Mouse (Mus musculus) cerebral cortex, adult 2 months (tissue): Measurements from ENCODE around the gene Rreb1.

Experiments used
- WGBS: fragments of 180-500 bp; shearing (Covaris S2); methylation state at CpG from one replicate; pipeline ENCODE4 v1.1.7; 2018; 5-methylcytosine and 5-hydroxymethylcytosine counted together

The Rreb1 gene

DNA sequence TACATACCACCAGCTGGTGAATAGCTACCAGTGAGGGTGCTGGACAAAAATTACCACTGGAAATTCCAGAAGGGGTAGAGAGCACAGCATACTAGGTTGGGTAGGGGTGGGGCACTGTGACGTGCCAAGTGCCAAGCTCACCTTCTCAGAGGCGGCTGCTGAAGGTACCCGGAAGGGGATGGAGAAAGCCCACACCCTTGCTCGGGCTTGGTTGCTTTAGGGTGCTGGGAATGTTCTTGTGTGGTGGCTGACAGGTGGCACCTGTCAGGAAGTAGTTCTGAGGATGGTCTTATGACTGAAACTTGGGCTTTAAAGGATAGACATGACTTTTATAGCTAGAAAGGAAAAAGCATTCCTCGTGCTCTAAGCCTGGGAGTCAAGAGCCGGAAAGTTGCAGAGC, 3.9 kb downstream of the Rreb1 start:
- WGBS: 96% methylated on average over 6 of the region's 6 CpGs

DNA sequence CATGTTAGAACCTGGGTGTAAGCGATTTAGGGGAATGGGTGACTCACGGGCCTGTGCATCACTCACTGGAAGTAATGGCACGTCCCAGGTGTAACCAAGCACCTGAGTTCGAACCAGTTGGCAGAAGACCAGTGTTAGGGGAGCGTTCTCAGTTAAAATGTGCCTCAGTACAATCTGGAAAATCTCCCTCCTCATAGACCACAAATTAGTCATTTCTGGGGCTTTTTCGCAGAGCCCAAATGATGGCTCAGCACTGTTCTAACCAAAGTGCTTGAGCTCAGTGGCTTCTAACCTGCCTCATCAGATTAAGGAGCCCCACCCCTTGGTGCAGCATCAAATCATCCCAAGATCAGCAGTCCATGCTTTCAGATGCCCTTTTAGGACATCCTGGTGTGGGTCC, 5.5 kb downstream of the Rreb1 start:
- 96% methylated on average over 6 of the region's 6 CpGs for WGBS

DNA sequence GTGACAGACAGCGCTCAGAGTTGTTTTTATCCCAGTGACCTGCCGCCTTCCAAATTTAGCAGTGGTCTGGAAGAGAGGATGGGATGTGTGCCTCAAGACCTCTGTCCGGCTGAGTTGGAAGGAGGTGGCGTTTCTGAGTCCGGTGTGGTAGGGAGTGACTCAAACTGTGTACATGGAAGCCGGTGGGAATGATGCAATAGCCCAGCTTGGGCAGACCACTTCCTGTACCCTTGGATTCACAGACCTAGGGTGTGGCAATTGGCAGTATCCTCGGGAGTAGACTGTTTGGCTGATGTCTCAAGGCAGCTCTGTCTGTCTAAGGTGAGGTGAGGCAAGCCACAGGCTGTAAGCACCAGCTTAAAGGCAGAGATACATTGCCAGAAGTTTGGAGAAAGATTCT, 6.0 kb downstream of the Rreb1 start:
- WGBS: 70% methylated on average over 7 of the region's 7 CpGs

DNA sequence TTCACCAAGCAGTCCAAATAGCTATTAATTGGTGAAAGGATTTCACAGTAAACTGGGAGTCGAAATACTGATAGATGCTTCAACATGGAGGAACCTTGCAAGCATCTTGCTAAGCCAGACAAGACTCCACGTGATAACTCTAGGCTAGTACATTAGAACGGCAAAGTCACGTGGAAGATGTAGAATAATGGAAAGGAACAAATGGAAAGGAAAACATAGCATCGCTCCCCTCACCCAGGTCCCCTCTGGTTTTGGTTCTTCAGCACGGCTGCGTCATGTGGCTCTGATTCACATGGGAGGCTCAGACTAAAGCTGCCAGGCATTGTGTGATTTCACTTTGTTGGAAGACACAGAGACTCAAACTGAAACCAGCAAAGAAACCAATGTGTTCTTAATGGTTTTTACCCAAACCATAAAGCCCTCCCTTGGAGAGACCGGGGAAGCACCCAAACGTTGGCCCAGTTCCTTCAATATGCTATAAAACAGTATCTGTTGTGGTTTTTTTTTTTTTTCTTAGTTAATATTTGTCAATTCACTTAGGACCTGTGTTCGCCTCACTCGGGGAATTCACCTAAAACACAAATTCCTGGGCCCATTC, 14.6 kb downstream of the Rreb1 start:
- WGBS: 93% methylated on average over 11 of the region's 11 CpGs

DNA sequence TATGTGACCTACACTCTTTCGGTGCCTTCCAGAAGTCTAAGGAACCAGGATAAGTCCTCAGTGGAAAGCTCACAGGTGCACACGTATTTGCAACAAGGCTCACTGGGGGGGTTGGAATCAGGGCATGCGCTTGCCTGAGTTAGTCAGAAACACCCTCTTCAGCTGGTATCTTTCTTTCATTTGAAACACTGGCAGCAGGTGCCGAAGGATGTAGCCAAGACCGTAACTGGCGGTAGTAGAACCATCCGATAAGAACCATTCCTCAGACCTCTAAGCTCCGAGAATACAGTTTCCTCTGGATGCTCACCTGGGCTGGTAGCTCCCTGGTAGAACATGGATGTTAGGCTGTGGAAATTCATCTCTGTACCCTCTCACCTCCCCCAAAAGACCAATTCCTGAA, 20.6 kb downstream of the Rreb1 start:
- 95% methylated on average over 8 of the region's 8 CpGs for WGBS

DNA sequence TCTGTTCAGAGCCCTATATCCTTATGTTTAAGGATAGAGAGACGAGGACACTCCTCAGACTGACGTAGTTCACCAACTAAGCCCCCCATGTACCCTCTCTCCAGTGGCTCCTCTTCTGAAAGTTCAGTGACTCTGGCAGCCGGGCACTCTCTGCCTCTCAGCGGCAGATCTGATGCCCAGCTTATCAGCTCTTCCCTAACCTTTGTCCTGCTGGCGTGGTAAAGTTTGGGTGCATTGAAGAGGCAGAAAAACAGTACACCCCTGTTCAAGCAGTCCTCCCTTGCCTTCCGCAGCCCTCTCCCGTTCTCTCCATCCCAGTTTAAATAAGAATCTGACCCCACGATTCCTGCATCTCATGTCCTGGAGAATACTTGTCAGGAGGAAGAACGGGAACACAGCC, 21.2 kb downstream of the Rreb1 start:
- WGBS: 94% methylated on average over 9 of the region's 9 CpGs

DNA sequence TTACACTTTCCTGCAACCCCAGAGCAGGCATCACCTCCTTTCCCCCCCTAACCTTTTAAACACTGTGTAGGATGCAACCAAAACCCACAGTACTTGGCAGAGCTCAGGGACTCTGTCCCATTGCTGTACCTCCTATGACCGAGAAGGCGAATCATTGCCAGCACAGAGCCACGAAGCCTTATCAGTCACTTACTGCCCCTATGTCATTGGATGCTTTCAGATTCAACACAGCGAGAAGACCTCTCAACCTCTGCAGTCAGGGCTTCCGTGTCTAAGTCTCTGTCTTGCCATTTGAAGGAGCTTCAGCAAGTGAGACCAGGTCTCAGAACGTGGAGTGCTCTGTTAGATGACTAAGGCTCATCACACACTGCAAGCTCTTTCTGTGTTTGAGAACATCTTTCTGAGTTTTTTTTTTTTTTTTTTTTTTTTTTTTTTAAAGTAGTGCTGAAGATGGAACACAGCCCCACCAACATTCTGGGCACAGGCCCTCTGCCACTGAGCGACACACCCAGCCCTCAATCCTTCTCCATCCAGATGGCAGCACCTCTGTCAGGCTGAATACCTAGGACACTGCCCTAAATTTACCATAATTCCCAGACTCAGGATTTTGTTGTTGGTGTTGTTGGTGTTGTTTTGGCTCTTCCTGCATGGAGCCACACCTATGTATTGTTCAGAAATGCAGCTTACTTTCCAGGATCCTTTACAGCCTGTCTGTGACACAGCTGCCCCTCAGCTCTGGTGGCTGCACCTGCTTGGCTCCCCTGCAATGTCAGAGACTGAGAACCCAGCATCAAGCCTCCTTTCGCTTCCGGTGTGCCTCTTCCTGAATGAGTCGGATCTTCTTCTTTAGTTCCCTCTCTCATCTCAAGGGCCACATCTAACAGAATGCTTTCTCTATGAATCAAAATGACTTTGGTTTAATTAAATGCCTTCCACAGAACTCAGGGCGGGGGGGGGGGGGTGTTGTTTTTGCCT, 23.2 kb downstream of the Rreb1 start:
- 81% methylated on average over 11 of the region's 11 CpGs for WGBS

DNA sequence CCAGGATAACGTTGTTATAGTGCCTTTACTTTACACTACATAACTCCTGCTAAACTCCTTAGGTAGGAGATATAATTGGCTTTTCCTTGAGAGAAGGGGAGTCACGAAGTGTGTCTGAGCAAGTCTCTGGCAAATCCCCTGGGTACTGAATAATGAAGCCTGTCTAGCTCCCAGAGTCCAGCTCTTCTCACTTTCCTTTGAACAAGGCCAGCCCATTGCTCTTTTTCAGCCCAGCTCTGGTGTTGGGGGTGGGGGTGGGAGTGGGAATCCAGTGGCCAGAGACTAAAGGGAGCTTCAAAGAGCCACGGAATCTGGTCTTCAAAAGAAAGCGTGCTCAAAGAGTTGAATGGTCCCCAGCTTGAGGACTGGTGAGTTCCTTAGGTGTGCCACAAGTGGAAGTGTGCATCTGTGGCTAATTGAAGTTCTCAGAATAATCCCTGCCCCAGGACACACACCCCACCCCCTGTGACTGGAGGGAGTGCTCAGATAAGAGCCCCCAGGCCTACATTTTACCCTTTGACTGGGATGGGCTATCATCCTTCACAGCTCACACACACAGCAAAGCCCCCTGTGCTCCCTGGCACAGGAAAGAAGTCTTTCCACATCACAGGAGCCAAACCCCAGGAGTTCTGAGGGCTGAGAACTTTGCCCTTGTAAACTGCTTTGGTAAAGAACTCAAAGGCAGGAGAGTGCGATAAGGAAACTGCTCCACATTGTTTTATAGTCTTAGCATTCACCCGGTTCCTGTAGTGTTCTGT, 24.2 kb downstream of the Rreb1 start:
- WGBS: 67% methylated on average over 6 of the region's 6 CpGs

DNA sequence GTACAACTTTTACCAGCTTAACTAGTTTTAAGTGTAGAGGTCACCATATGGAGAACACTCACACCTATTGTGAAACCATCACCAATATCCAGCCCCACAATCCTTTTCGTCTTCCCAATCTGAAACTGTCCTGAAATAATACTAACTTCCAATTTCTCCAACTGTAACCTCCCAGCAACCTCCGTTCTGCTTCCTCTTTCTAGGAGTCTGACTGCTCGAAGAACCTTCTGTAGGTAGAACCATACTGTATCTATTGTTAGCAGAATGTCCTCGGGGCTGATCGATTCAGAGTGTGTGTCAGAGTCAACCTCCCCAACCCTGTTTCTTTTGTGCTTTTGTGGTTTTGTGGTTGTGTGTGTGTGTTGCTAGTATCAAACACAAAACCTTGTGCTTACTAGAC, 25.0 kb downstream of the Rreb1 start:
- 90% methylated on average over 5 of the region's 5 CpGs for WGBS

DNA sequence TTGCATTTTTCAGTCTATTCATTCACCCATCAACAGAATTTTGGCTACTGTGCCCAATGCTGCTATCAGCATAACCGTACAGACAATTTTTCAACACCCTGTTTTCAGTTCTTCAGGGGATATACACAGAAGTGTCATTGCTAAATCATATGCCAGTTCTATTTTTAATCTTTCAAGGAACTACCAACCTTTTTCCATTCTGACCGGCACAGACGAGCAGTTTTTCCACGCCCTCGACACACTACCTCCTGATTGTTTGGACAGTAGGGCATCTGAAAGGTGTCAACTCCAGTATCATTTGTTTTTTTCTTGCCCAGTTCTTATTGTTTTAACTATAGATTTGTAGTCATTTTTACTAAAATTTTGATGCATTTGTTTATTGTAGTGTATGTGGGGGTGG, 25.8 kb downstream of the Rreb1 start:
- 86% methylated on average over 5 of the region's 5 CpGs for WGBS

DNA sequence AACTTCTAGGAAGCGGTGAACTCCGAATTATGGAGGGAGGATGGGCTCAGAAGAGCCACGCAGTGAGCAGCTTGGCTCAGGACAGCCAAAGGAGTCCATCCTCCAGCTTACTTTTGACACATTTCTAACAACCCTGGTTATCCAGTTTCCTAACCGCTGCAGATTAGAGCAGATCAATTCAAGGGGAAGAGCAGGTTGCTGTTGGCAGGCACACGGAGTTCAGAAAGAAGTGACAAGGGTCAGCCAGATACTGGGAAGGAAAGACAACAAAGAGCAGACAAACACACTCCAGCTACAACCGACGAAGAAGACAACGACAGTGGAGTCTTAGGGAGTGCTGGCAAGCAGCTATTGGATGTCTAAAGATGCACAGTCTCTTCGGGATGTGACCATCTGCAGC, 36.8 kb downstream of the Rreb1 start:
- WGBS: 71% methylated on average over 9 of the region's 9 CpGs

DNA sequence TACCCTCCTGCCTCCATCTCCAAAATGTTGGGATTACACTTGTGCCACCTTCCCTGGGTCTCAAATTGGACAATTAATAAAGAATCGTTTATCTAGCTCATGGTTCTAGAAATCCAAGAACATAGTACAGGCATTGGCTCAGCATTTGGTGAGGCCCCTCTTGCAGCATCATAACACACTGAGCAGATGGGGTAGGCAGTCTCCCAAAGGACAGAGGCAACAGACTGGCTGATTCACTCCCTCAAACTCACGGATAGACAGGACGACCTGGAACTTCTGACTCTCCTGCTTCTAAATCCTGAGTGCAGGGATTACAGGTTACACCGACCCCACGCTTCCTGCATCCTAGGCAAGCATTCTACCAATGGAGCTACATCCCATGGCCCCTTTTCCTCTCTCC, 38.5 kb downstream of the Rreb1 start:
- WGBS: 88% methylated on average over 5 of the region's 5 CpGs

DNA sequence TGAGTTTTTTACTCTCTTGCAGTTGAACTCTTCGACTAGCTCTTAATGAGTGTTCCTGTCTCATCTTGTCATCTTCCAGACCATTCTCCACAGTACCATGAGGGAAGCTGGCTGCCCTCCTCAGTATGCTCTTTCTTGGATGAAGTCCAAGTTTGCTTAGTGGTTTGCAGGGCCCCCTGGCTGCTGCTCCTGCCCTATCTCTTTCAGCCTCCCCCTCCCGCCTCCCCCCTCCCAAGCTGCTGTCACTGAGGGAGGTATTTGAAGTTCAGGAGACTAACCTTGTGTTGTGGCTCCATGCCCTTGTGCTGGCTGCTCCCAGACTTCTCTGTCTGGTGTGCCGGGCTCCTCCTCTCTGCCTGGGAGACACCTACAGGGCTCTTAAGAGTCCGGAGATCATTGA, 43.2 kb downstream of the Rreb1 start:
- WGBS: 33% methylated on average over 4 of the region's 4 CpGs

DNA sequence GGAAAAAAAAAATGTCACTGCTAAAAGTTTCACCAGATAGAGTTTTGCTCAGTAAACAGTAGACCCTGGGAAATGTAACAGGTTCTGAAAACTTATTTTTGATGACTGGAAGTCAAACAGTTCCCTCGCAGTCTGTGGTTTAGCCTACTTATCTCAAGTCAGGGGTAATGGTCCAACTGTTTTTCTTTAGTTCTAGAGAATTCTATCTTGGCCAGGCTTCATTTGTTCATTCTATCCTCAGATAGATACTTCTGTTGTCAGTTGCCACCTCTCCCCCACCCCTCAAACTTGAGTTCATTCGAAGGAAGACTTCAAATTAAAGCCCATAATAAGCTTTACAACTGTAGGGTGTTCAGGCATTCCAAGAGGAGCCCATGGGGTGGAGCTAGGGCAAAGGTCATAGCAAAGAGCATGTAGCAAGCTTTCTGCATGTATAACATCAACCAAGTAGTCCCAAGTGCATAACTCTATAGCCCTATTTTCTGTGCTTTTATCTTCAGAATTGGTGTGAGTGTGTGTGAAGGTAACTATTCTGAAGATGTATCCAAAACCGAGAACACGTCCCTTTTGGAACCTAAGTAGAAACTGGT, 46.2 kb downstream of the Rreb1 start:
- 73% methylated on average over 4 of the region's 4 CpGs for WGBS

DNA sequence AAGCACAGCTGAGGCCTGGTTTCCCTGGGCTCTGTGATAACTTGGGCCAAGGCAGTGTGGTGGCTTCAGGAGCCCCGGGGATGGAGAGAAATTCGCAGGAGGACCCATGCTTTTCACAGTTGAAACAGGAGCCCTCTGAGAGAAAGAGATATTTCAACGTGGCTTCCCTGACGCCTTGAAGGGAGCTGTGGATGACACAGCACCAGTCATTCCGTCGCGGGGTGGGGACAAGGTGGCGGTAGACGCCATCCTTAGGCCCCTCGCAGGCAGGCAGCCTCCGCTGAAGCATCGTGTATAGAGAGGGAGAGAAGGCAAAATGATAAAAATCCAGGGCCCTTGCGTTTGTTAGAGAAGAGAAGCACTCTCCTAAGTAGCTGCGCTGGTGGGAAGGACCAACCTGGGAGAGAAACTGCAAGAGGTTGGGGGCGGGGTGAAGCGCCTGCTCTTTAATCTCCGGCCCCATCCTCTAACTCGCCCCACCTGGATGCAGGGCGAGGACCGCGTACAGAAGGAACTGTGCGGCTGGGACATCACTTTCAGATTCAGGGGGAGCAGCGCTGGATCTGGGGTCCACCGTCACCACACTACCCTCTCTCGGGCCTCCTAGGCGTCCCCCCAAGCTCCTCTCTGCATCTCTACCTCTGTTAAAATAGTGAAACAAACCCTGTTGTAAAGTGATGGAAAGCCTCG, 46.9 kb downstream of the Rreb1 start:
- WGBS: 24% methylated on average over 27 of the region's 27 CpGs

DNA sequence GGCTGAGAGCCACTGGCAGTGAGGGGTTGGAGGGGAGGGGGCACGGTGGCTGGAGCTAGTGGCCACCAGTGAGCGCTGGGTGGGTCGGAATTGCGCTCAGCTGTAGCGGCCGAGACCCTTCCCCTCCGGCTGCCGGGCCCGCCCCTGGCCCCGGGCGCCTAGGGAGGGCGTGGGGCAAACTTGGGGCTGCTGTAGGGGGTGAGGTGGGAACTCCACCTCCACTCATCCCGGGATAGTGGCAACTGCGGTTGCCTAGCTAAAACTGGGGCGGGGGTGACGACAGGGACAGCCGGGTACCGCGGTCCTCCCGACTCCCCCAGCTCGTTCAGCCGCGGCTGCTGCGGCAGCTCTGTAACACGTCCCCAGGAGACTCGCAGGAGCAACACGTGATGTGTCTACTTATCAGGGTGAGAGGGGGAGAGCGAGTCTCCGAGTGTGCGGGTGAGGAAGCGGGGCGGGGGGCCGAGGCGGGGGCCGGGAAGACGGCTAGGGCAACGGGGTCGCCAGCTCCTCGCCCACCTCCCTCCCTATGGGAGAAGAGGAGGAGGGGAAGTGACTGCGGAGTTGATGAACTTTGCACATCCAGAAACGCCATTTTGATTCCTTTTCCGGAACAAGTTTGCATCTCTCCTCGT, 47.6 kb downstream of the Rreb1 start:
- WGBS: under 1% methylated on average over 43 of the region's 43 CpGs

DNA sequence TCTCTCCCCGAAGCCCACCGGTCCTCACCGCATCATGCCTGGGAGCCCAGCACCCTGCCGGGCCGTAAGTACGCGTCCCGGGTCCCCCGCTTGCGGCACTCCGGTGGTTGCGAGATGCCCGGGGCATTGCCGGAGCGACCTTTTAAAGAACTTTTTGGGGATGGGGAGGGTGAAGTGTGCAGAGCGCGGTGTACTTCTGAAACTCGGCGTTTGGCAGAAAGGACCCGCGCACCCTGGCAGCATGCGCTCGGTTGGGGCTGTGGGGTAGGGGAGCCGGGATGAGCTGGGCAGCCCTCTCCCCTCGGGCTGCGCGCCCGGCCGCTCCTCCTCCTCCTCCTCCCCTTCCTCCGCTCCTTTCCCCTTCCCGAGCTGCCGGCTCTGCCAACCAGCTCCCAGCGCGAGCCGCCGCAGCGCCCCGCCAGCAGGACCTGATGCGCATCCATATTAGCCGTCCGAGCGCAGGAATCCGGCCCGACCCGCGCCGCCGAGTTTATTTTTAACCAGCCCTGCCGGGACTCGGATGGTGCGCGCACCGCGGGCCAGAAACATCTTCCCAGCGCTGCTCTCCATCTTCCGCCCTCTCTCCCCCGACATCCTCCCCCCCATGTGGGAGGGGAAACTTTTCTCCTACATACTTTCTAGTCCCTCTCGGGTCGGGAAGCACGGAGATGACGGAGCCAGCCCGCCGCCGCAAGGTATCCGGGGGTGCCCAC, 48.2 kb downstream of the Rreb1 start:
- WGBS: under 1% methylated on average over 61 of the region's 65 CpGs

DNA sequence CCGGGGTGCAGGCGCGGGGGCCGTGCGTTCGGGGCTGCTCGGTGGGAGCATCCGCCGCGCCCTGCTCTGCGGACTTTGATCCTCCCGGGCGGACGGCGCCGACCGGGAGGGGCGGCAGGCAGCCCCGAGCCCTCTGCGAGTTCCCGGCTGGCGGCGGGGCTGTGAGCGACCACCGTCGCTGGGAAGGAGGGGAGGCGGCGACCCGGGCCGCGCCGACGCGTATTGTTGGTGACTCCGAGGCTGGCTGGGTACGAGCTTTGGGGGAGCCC, 48.7 kb downstream of the Rreb1 start:
- under 1% methylated on average over 33 of the region's 36 CpGs for WGBS

DNA sequence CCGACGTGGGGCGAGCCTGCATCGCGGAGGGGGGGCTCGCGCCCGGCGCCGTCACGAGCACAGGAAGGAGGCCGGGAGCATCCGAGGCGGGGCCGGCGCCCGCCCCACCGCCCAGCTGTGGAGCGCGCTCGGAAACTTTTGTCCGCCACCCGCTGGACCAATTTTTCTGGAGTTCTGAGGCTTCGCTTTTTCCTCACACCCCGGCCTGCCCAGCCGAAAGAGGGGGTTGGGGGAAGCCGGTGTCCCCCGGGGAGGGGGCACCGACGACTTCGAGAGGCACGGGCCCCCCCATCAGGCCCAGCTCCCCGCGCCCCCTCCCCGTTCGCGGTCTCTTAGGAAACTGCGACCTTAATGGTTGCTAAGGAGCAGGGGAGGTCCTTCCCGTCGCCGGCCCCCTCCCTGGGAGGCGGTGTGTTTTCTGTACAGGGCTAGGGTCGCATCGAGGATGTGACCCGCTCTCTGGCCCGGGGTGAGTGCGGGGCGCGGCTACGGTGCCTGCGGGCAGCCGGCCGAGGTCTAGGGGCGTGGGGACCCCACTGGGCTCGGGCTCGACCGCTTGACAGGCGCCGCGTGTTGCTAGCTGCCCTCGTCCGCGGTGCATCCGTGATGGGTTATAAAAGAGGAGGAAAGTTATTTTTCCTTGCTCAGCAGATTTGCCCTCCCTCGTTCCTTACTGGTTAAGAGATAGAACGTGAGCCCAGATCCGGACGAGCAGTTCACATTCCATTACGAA, 49.2 kb downstream of the Rreb1 start:
- 1% methylated on average over 69 of the region's 69 CpGs for WGBS

DNA sequence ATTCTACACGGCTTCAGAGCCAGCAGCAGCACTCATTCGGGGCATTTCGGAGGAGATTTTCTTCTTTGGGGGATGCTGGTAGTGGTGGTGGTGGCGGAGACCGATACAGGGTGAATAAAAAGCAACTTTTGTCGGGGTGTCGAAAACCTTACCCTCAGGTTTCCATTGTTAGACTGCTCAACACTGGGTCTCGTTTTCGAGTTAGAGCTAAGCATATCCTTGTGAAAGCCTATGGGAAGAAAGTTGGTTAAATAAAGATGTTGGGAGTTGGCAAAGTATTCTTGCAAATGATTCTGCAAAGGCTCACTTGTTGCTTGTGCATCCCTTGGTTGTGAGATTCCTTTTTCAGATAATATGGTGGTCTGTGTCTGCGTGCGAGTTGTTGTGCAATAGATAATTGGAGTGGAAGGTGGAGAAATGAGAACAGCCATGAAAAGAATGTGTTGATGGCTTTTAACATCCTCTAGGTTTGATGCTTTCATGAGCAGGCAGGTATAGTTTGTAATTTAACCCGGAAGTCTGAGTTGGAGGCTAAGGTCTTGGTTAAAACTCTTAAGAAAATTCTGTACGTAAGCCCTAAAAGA, 49.9 kb downstream of the Rreb1 start:
- 25% methylated on average over 13 of the region's 13 CpGs for WGBS
